In genomic region chr4:144890690-144891120, GRCm38 (mm10) we compare ENCODE assay signal across 8 mouse cellular contexts. TPM values are rescaled to one million over a fixed set of nuclear protein-coding genes. Genes with fewer than 3 reads are reported as not detected.
DNase-seq lines count a peak whose midpoint lies in the region; ATAC-seq and TF ChIP-seq lines count a peak whose summit lies in the region.

No protein-coding gene starts in this region.

- H3K27ac ChIP-seq in hindbrain, embryonic 10.5 days = no peak overlapping the region
- no peak overlapping the region for H3K27ac ChIP-seq in hindbrain, embryonic 13.5 days
- no peak overlapping the region for H3K27ac ChIP-seq in forebrain, embryonic 11.5 days (ENCODE audit: low read depth, low read length)
- no peak overlapping the region for H3K27ac ChIP-seq in hindbrain, embryonic 14.5 days

- WGBS in hindbrain, embryonic 10.5 days = 12% methylated on average over 7 of the region's 7 CpGs
- 9% methylated on average over 7 of the region's 7 CpGs for WGBS in hindbrain, embryonic 13.5 days
- WGBS in forebrain, embryonic 11.5 days = 11% methylated on average over 7 of the region's 7 CpGs
- 5% methylated on average over 7 of the region's 7 CpGs for WGBS in hindbrain, embryonic 14.5 days

- H3K27me3 ChIP-seq in hindbrain, embryonic 10.5 days (ENCODE audit: insufficient read depth, poor library complexity, severe bottlenecking) = peaks cover 40% of the 10 kb centered on the region
- H3K27me3 ChIP-seq in hindbrain, embryonic 13.5 days = peaks cover 40% of the 10 kb centered on the region
- H3K27me3 ChIP-seq in forebrain, embryonic 11.5 days (ENCODE audit: control insufficient read depth, insufficient read depth, low read length) = peaks cover 24% of the 10 kb centered on the region
- H3K27me3 ChIP-seq in hindbrain, embryonic 14.5 days (ENCODE audit: control insufficient read depth, insufficient read depth, low read length) = peaks cover 24% of the 10 kb centered on the region

- no peak overlapping the region for H3K4me2 ChIP-seq in hindbrain, embryonic 13.5 days
- no peak overlapping the region for H3K4me2 ChIP-seq in forebrain, embryonic 11.5 days (ENCODE audit: low read depth, low read length, severe bottlenecking)
- H3K4me2 ChIP-seq in hindbrain, embryonic 14.5 days (replicated peaks) = no peak overlapping the region

- TF ChIP-seq CTCF in brain, embryonic 14.5 days (IDR thresholded peaks at IDR 0.05; ENCODE audit: borderline replicate concordance, extremely low read depth, insufficient read depth, insufficient read length) = peak; percentile 87

- ATAC-seq in hindbrain, embryonic 13.5 days (ENCODE audit: low FRiP score) = no peak
- ATAC-seq in forebrain, embryonic 11.5 days (replicated peaks; ENCODE audit: low FRiP score) = 0 out of 2 replicates have a peak, but pooled peaks have one; percentile 13
- peak; percentile 23; the same call in 1 of the 2 replicates for ATAC-seq in hindbrain, embryonic 14.5 days (ENCODE audit: low FRiP score)

- no peaks in the 10 kb centered on the region for H3K9me3 ChIP-seq in hindbrain, embryonic 10.5 days
- H3K9me3 ChIP-seq in hindbrain, embryonic 13.5 days = no peaks in the 10 kb centered on the region
- no peaks in the 10 kb centered on the region for H3K9me3 ChIP-seq in forebrain, embryonic 11.5 days (ENCODE audit: control insufficient read depth, low read length)
- no peaks in the 10 kb centered on the region for H3K9me3 ChIP-seq in hindbrain, embryonic 14.5 days (ENCODE audit: control insufficient read depth, low read length)

- peaks cover 36% of the 10 kb centered on the region for H3K4me1 ChIP-seq in hindbrain, embryonic 10.5 days (replicated peaks)
- peaks cover 37% of the 10 kb centered on the region for H3K4me1 ChIP-seq in hindbrain, embryonic 13.5 days (replicated peaks)
- peaks cover 8% of the 10 kb centered on the region for H3K4me1 ChIP-seq in forebrain, embryonic 11.5 days (replicated peaks; ENCODE audit: control insufficient read depth, insufficient read depth, low read length)
- peaks cover 24% of the 10 kb centered on the region for H3K4me1 ChIP-seq in hindbrain, embryonic 14.5 days (replicated peaks; ENCODE audit: control insufficient read depth, insufficient read depth, low read length)

- H3K36me3 ChIP-seq in hindbrain, embryonic 10.5 days = no peaks in the 10 kb centered on the region
- H3K36me3 ChIP-seq in hindbrain, embryonic 13.5 days = no peaks in the 10 kb centered on the region
- no peaks in the 10 kb centered on the region for H3K36me3 ChIP-seq in forebrain, embryonic 11.5 days (ENCODE audit: control insufficient read depth, insufficient read depth, low read length)
- H3K36me3 ChIP-seq in hindbrain, embryonic 14.5 days (replicated peaks; ENCODE audit: control insufficient read depth, insufficient read depth) = no peaks in the 10 kb centered on the region

- no peak for TF ChIP-seq POLR2A in brain, embryonic 14.5 days (IDR thresholded peaks at IDR 0.05; ENCODE audit: borderline replicate concordance, extremely low read depth, insufficient read depth, insufficient read length, poor library complexity, severe bottlenecking)

- H3K4me3 ChIP-seq in hindbrain, embryonic 10.5 days = no peak overlapping the region
- H3K4me3 ChIP-seq in hindbrain, embryonic 13.5 days = no peak overlapping the region
- H3K4me3 ChIP-seq in forebrain, embryonic 11.5 days (ENCODE audit: low read depth, low read length) = no peak overlapping the region
- H3K4me3 ChIP-seq in hindbrain, embryonic 14.5 days (replicated peaks; ENCODE audit: low read length) = no peak overlapping the region

- no peak overlapping the region for H3K9ac ChIP-seq in hindbrain, embryonic 13.5 days
- no peak overlapping the region for H3K9ac ChIP-seq in forebrain, embryonic 11.5 days (ENCODE audit: low read length)
- H3K9ac ChIP-seq in hindbrain, embryonic 14.5 days = no peak overlapping the region

- DNase-seq in hindbrain, embryonic 10.5 days (ENCODE audit: low spot score) = peak; percentile 65
- DNase-seq in brain, embryonic 14.5 days (ENCODE audit: low read depth) = peak; percentile 85
- DNase-seq in forebrain, embryonic 11.5 days (ENCODE audit: low spot score) = peak; percentile 72
- DNase-seq in hindbrain, embryonic 14.5 days (ENCODE audit: low spot score) = peak; percentile 83
- DNase-seq in left cerebral cortex, postnatal 25 days (ENCODE audit: low spot score in 2 of 2) = peak; percentile 67 to 72
- DNase-seq in mesoderm, embryonic 11.5 days (ENCODE audit: low read depth, low spot score) = peak; percentile 84
- DNase-seq in spleen, postnatal 10 days (ENCODE audit: low spot score in 2 of 2) = peak; percentile 61 to 79

- intact Hi-C loops in left cerebral cortex, postnatal 25 days (cut with DNase I) = loop anchor here (2.0 to 10.0 kb wide), 5 partner anchors 132 to 394 kb away; no protein-coding TSS in a partner anchor

RNA-seq across cellular contexts. Expression of gene Dhrs3, which starts 1.9 kb away (rescaled TPM):
- polyA plus RNA-seq in hindbrain, embryonic 10.5 days (2016; fragmentation: Nextera tagmentation; extraction: Ambion mirVana) = 11.7 and 11.8 TPM in 2 replicates
- polyA plus RNA-seq in hindbrain, embryonic 13.5 days (2015; fragmentation: Nextera tagmentation; extraction: Ambion mirVana) = 34.9 and 41.9 TPM in 2 replicates
- 12.2 and 20.0 TPM in 2 replicates for polyA plus RNA-seq in brain, embryonic 14.5 days (2012; rRNA removed)
- polyA plus RNA-seq in forebrain, embryonic 11.5 days (2014; fragmentation: Nextera tagmentation; extraction: Ambion mirVana) = 5.8 and 8.1 TPM in 2 replicates
- 41.5 and 45.3 TPM in 2 replicates for polyA plus RNA-seq in hindbrain, embryonic 14.5 days (2014; fragmentation: Nextera tagmentation; extraction: Ambion mirVana)
- 10 to 100 TPM; 29.6 to 35.8 TPM for total RNA-seq in left cerebral cortex, postnatal 25 days (2021)
